Mouse (Mus musculus): ENCODE data around the gene Errfi1. TPM values are rescaled to one million over a fixed set of nuclear protein-coding genes. Genes with fewer than 3 reads are reported as not detected.

Errfi1 gene
- polyA plus RNA-seq (2014; fragmentation: Nextera tagmentation; extraction: Ambion mirVana), result 27.4 and 28.8 TPM in 2 replicates

- peak within 1 kb of the TSS; percentile 86 for H3K4me2 ChIP-seq (ENCODE audit: low read length)
- peak within 1 kb of the TSS; percentile 99 for H3K27ac ChIP-seq (ENCODE audit: low read depth)
- H3K4me3 ChIP-seq (ENCODE audit: low read depth, low read length), result peak within 1 kb of the TSS; percentile 75
- no peaks in the 10 kb centered on the region for H3K9me3 ChIP-seq (ENCODE audit: control insufficient read depth, low read length)
- ATAC-seq (replicated peaks; ENCODE audit: low FRiP score, low TSS enrichment, low read depth), result peak; percentile 64
- peaks cover 16% of the 10 kb centered on the region for H3K4me1 ChIP-seq (replicated peaks; ENCODE audit: control insufficient read depth, insufficient read depth, low read length)
- DNase-seq (ENCODE audit: low spot score), result no peak
- no peaks in the 10 kb centered on the region for H3K27me3 ChIP-seq (replicated peaks; ENCODE audit: control insufficient read depth, insufficient read depth, low read length)
- H3K36me3 ChIP-seq (ENCODE audit: control insufficient read depth, insufficient read depth, low read length), result no peaks in the 10 kb centered on the region
- H3K9ac ChIP-seq (ENCODE audit: low read length), result peak within 1 kb of the TSS; percentile 97
- WGBS, result 47% methylated on average over 13 of the region's 13 CpGs
Observed at GRCm38 (mm10) chr4:150853680-150854461, at the start of gene Errfi1. TSS of gene Errfi1 (plus strand) at chr4:150853919.

GRCm38 (mm10) chr4:150804204-150804603, 49.5 kb upstream of the Errfi1 start:
- Histone ChIP-seq H3K4me3 (ENCODE audit: low read depth, low read length) (no peak overlapping the region), H3K27ac (ENCODE audit: low read depth) (no peak overlapping the region), H3K9me3 (ENCODE audit: control insufficient read depth, low read length) (no peaks in the 10 kb centered on the region), H3K36me3 (ENCODE audit: control insufficient read depth, insufficient read depth, low read length) (no peaks in the 10 kb centered on the region), H3K4me1 (replicated peaks; ENCODE audit: control insufficient read depth, insufficient read depth, low read length) (peaks cover 26% of the 10 kb centered on the region), H3K9ac (ENCODE audit: low read length) (no peak overlapping the region), H3K27me3 (replicated peaks; ENCODE audit: control insufficient read depth, insufficient read depth, low read length) (no peaks in the 10 kb centered on the region), H3K4me2 (ENCODE audit: low read length) (no peak overlapping the region)
- DNase-seq (ENCODE audit: low spot score) (no peak), ATAC-seq (replicated peaks; ENCODE audit: low FRiP score, low TSS enrichment, low read depth) (no peak)
- WGBS, result 69% methylated on average over 6 of the region's 6 CpGs

- WGBS, result 62% methylated on average over 20 of the region's 20 CpGs
- peak overlapping the region; percentile 16; the same call in 1 of the 2 replicates for H3K27ac ChIP-seq (ENCODE audit: low read depth)
- H3K27me3 ChIP-seq (replicated peaks; ENCODE audit: control insufficient read depth, insufficient read depth, low read length), result no peaks in the 10 kb centered on the region
- no peak for ATAC-seq (replicated peaks; ENCODE audit: low FRiP score, low TSS enrichment, low read depth)
- no peaks in the 10 kb centered on the region for H3K9me3 ChIP-seq (ENCODE audit: control insufficient read depth, low read length)
- H3K4me1 ChIP-seq (replicated peaks; ENCODE audit: control insufficient read depth, insufficient read depth, low read length), result peaks cover 20% of the 10 kb centered on the region
- H3K36me3 ChIP-seq (ENCODE audit: control insufficient read depth, insufficient read depth, low read length), result no peaks in the 10 kb centered on the region
- DNase-seq (ENCODE audit: low spot score), result no peak
- no peak overlapping the region for H3K4me3 ChIP-seq (ENCODE audit: low read depth, low read length)
- 0 out of 2 replicates have a peak overlapping the region, but pooled peaks have one; percentile 5 for H3K4me2 ChIP-seq (ENCODE audit: low read length)
- H3K9ac ChIP-seq (ENCODE audit: low read length), result no peak overlapping the region
Observed at GRCm38 (mm10) chr4:150807727-150808470, 45.8 kb upstream of the Errfi1 start.

GRCm38 (mm10) chr4:150808471-150808847, 45.3 kb upstream of the Errfi1 start:
- H3K27ac ChIP-seq (ENCODE audit: low read depth), result peak overlapping the region; percentile 16; the same call in 1 of the 2 replicates
- no peak overlapping the region for H3K4me3 ChIP-seq (ENCODE audit: low read depth, low read length)
- 36% methylated on average over 12 of the region's 12 CpGs for WGBS
- no peak for DNase-seq (ENCODE audit: low spot score)
- no peaks in the 10 kb centered on the region for H3K36me3 ChIP-seq (ENCODE audit: control insufficient read depth, insufficient read depth, low read length)
- H3K9me3 ChIP-seq (ENCODE audit: control insufficient read depth, low read length), result no peaks in the 10 kb centered on the region
- no peak overlapping the region for H3K9ac ChIP-seq (ENCODE audit: low read length)
- H3K4me2 ChIP-seq (ENCODE audit: low read length), result 0 out of 2 replicates have a peak overlapping the region, but pooled peaks have one; percentile 5
- H3K27me3 ChIP-seq (replicated peaks; ENCODE audit: control insufficient read depth, insufficient read depth, low read length), result no peaks in the 10 kb centered on the region
- 0 out of 2 replicates have a peak, but pooled peaks have one; percentile 10 for ATAC-seq (replicated peaks; ENCODE audit: low FRiP score, low TSS enrichment, low read depth)
- H3K4me1 ChIP-seq (replicated peaks; ENCODE audit: control insufficient read depth, insufficient read depth, low read length), result peaks cover 20% of the 10 kb centered on the region

GRCm38 (mm10) chr4:150809323-150809722, 44.4 kb upstream of the Errfi1 start:
- Histone ChIP-seq H3K9ac (ENCODE audit: low read length) (no peak overlapping the region), H3K27ac (ENCODE audit: low read depth) (no peak overlapping the region), H3K4me3 (ENCODE audit: low read depth, low read length) (no peak overlapping the region), H3K27me3 (replicated peaks; ENCODE audit: control insufficient read depth, insufficient read depth, low read length) (no peaks in the 10 kb centered on the region), H3K36me3 (ENCODE audit: control insufficient read depth, insufficient read depth, low read length) (no peaks in the 10 kb centered on the region), H3K4me1 (replicated peaks; ENCODE audit: control insufficient read depth, insufficient read depth, low read length) (peaks cover 20% of the 10 kb centered on the region), H3K9me3 (ENCODE audit: control insufficient read depth, low read length) (no peaks in the 10 kb centered on the region), H3K4me2 (ENCODE audit: low read length) (no peak overlapping the region; the same call in 1 of the 2 replicates)
- DNase-seq (ENCODE audit: low spot score), result no peak
- ATAC-seq (replicated peaks; ENCODE audit: low FRiP score, low TSS enrichment, low read depth), result no peak; the same call in 1 of the 2 replicates
- 17% methylated on average over 9 of the region's 9 CpGs for WGBS

GRCm38 (mm10) chr4:150815144-150815543, 38.6 kb upstream of the Errfi1 start:
- Histone ChIP-seq H3K9me3 (ENCODE audit: control insufficient read depth, low read length) (no peaks in the 10 kb centered on the region), H3K4me1 (replicated peaks; ENCODE audit: control insufficient read depth, insufficient read depth, low read length) (peaks cover 31% of the 10 kb centered on the region), H3K27ac (ENCODE audit: low read depth) (no peak overlapping the region), H3K36me3 (ENCODE audit: control insufficient read depth, insufficient read depth, low read length) (no peaks in the 10 kb centered on the region), H3K9ac (ENCODE audit: low read length) (no peak overlapping the region), H3K4me2 (ENCODE audit: low read length) (no peak overlapping the region), H3K27me3 (replicated peaks; ENCODE audit: control insufficient read depth, insufficient read depth, low read length) (no peaks in the 10 kb centered on the region), H3K4me3 (ENCODE audit: low read depth, low read length) (no peak overlapping the region)
- no peak for DNase-seq (ENCODE audit: low spot score)
- peak; percentile 33; the same call in 1 of the 2 replicates for ATAC-seq (replicated peaks; ENCODE audit: low FRiP score, low TSS enrichment, low read depth)
- whole genome bisulfite sequencing, result 52% methylated on average over 4 of the region's 4 CpGs

- Histone ChIP-seq H3K4me1 (replicated peaks; ENCODE audit: control insufficient read depth, insufficient read depth, low read length) (peaks cover 31% of the 10 kb centered on the region), H3K36me3 (ENCODE audit: control insufficient read depth, insufficient read depth, low read length) (no peaks in the 10 kb centered on the region), H3K4me3 (ENCODE audit: low read depth, low read length) (no peak overlapping the region), H3K4me2 (ENCODE audit: low read length) (peak overlapping the region; percentile 18; the same call in 1 of the 2 replicates), H3K27me3 (replicated peaks; ENCODE audit: control insufficient read depth, insufficient read depth, low read length) (no peaks in the 10 kb centered on the region), H3K9me3 (ENCODE audit: control insufficient read depth, low read length) (no peaks in the 10 kb centered on the region), H3K9ac (ENCODE audit: low read length) (no peak overlapping the region), H3K27ac (ENCODE audit: low read depth) (peak overlapping the region; percentile 64)
- WGBS, result 34% methylated on average over 13 of the region's 13 CpGs
- 0 out of 2 replicates have a peak, but pooled peaks have one; percentile 38 for ATAC-seq (replicated peaks; ENCODE audit: low FRiP score, low TSS enrichment, low read depth)
- DNase-seq (ENCODE audit: low spot score), result no peak
Observed at GRCm38 (mm10) chr4:150816414-150816951, 37.2 kb upstream of the Errfi1 start.

- Histone ChIP-seq H3K27me3 (replicated peaks; ENCODE audit: control insufficient read depth, insufficient read depth, low read length) (no peaks in the 10 kb centered on the region), H3K4me1 (replicated peaks; ENCODE audit: control insufficient read depth, insufficient read depth, low read length) (peaks cover 47% of the 10 kb centered on the region), H3K9ac (ENCODE audit: low read length) (no peak overlapping the region), H3K9me3 (ENCODE audit: control insufficient read depth, low read length) (no peaks in the 10 kb centered on the region), H3K4me2 (ENCODE audit: low read length) (no peak overlapping the region), H3K36me3 (ENCODE audit: control insufficient read depth, insufficient read depth, low read length) (no peaks in the 10 kb centered on the region), H3K4me3 (ENCODE audit: low read depth, low read length) (no peak overlapping the region), H3K27ac (ENCODE audit: low read depth) (no peak overlapping the region)
- DNase-seq (ENCODE audit: low spot score) (no peak), ATAC-seq (replicated peaks; ENCODE audit: low FRiP score, low TSS enrichment, low read depth) (no peak)
- WGBS, result 63% methylated on average over 12 of the region's 12 CpGs
Observed at GRCm38 (mm10) chr4:150819126-150819910, 34.4 kb upstream of the Errfi1 start.
